Mouse (Mus musculus) lung, adult 2 months (tissue): Measurements from ENCODE around the gene Adamts9.

Source experiments
- CTCF ChIP-seq: fragments of 200-500 bp; IDR thresholded peaks from 2 replicates; pipeline ENCODE4 v1.5.1; 2011; ENCODE audit warnings: mild to moderate bottlenecking, low read length, control low read depth; ENCODE audit not compliant: insufficient read depth
- POLR2A ChIP-seq: fragments of 200-500 bp; IDR thresholded peaks from 2 replicates; pipeline ENCODE4 v1.6.1; 2011; ENCODE audit warnings: low read depth, mild to moderate bottlenecking, control low read depth, low read length, borderline replicate concordance; ENCODE audit errors: extremely low read depth

DNA sequence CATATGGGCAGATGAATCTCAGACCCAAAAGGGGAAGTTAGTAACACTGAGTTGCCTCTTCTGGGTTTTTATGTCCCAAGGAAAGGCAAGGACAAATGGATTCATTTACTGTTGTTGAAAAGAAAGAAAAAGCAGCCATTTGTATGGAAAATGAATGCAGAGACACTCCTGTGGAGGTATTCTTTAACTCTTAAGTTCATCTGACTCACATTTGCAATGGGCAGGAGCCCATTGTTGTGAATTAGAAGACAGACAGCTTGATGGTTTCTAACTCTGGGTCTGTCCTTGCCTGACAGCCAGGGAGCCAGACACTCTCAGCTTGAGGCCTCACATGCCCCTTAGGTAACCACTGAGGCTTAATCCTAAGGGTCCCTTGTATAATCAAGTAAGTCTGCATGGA is 131.7 kb downstream of the Adamts9 start:
- no peak for TF ChIP-seq CTCF
- TF ChIP-seq POLR2A: no peak
